Mouse (Mus musculus) cerebellum, adult 2 months (tissue): Measurements from ENCODE around the gene Trim2. TPM values are rescaled to one million over a fixed set of nuclear protein-coding genes. Genes with fewer than 3 reads are reported as not detected.

Experiments used
- DNase-seq, 2 experiments: peaks; one replicate each; pipeline ENCODE4 v3.0.0; 2021
- H3K27ac ChIP-seq: fragments of 200-500 bp; 2 replicates; pipeline ENCODE4 v1.5.1; 2012; ENCODE audit warnings: low read length, control low read depth, inconsistent platforms; ENCODE audit not compliant: insufficient read depth
- H3K27me3 ChIP-seq: fragments of 200-500 bp; 2 replicates; pipeline ENCODE4 v1.6.1; 2012; ENCODE audit warnings: inconsistent platforms, mild to moderate bottlenecking, low read length, moderate library complexity; ENCODE audit not compliant: control insufficient read depth, insufficient read depth
- H3K4me1 ChIP-seq: fragments of 200-500 bp; 2 replicates; pipeline ENCODE4 v1.6.1; 2011; ENCODE audit warnings: low read length; ENCODE audit not compliant: control insufficient read depth, insufficient read depth
- H3K4me3 ChIP-seq: fragments of 200-500 bp; replicated peaks from 2 replicates; pipeline ENCODE3; 2011; ENCODE audit warnings: mild to moderate bottlenecking, low read depth, low read length, control low read depth; ENCODE audit not compliant: insufficient read depth
- CTCF ChIP-seq: fragments of 200-500 bp; IDR thresholded peaks from 2 replicates; pipeline ENCODE4 v1.5.1; 2011; ENCODE audit warnings: low read depth, mild to moderate bottlenecking, control low read depth, low read length, moderate library complexity, borderline replicate concordance; ENCODE audit not compliant: insufficient read depth
- POLR2A ChIP-seq: fragments of 200-500 bp; IDR thresholded peaks from 2 replicates; pipeline ENCODE4 v1.6.1; 2011; ENCODE audit warnings: low read length, control low read depth, borderline replicate concordance; ENCODE audit not compliant: insufficient read depth
- WGBS: fragments of 180-500 bp; shearing (Covaris S2); methylation state at CpG from one replicate; pipeline ENCODE4 v1.1.7; 2018; 5-methylcytosine and 5-hydroxymethylcytosine counted together
- polyA plus RNA-seq: library from polyadenylated mRNA; depleted of rRNA; stranded (reverse); fragments of >200 nt; gene quantifications from 2 replicates; pipeline ENCODE4 v1.2.3, GENCODE M21; 2012

Gene Trim2
- polyA plus RNA-seq, 1 experiment, result 120 TPM

GRCm38 (mm10) chr3:84345646-84345980 is 38.9 kb upstream of the Trim2 start:
- 65% methylated on average over 6 of the region's 6 CpGs for WGBS
- no peak for DNase-seq
- no peak for TF ChIP-seq CTCF
- no peak for TF ChIP-seq POLR2A
- Histone ChIP-seq H3K27ac (no peak overlapping the region), H3K4me3 (no peak overlapping the region), H3K4me1 (no peaks in the 10 kb centered on the region), H3K27me3 (no peaks in the 10 kb centered on the region)

- H3K4me3 ChIP-seq, result peak overlapping the region; percentile 33
- TF ChIP-seq CTCF (peak; percentile 70), POLR2A (no peak)
- WGBS, result 14% methylated on average over 28 of the region's 28 CpGs
- H3K4me1 ChIP-seq, result no peaks in the 10 kb centered on the region
- H3K27ac ChIP-seq, result no peak overlapping the region
- H3K27me3 ChIP-seq, result no peaks in the 10 kb centered on the region
- peak; percentile 71 to 76 for DNase-seq
Observed at GRCm38 (mm10) chr3:84344725-84345645, 38.3 kb upstream of the Trim2 start.

GRCm38 (mm10) chr3:84343101-84343500 is 36.4 kb upstream of the Trim2 start:
- Histone ChIP-seq H3K4me3 (no peak overlapping the region), H3K27ac (no peak overlapping the region), H3K4me1 (no peaks in the 10 kb centered on the region), H3K27me3 (no peaks in the 10 kb centered on the region)
- no peak for TF ChIP-seq POLR2A
- TF ChIP-seq CTCF, result no peak
- 90% methylated on average over 9 of the region's 9 CpGs for WGBS
- DNase-seq, result no peak

GRCm38 (mm10) chr3:84341811-84342210 is 35.1 kb upstream of the Trim2 start:
- Histone ChIP-seq H3K4me3 (no peak overlapping the region), H3K27me3 (no peaks in the 10 kb centered on the region), H3K27ac (no peak overlapping the region), H3K4me1 (no peaks in the 10 kb centered on the region)
- TF ChIP-seq POLR2A (no peak), CTCF (no peak)
- WGBS, result 63% methylated on average over 7 of the region's 7 CpGs
- DNase-seq, result no peak

- no peak for TF ChIP-seq CTCF
- no peak for TF ChIP-seq POLR2A
- Histone ChIP-seq H3K27me3 (no peaks in the 10 kb centered on the region), H3K4me3 (no peak overlapping the region), H3K27ac (no peak overlapping the region), H3K4me1 (peaks cover 3% of the 10 kb centered on the region; the same call in 1 of the 2 replicates)
- 62% methylated on average over 9 of the region's 11 CpGs for WGBS
- no peak for DNase-seq
Observed at GRCm38 (mm10) chr3:84337585-84337984, 30.9 kb upstream of the Trim2 start.

GRCm38 (mm10) chr3:84336342-84336741 is 29.7 kb upstream of the Trim2 start:
- Histone ChIP-seq H3K27me3 (no peaks in the 10 kb centered on the region), H3K27ac (no peak overlapping the region), H3K4me1 (peaks cover 3% of the 10 kb centered on the region; the same call in 1 of the 2 replicates), H3K4me3 (no peak overlapping the region)
- WGBS, result 91% methylated on average over 12 of the region's 12 CpGs
- TF ChIP-seq POLR2A, result no peak
- TF ChIP-seq CTCF, result no peak
- no peak for DNase-seq

GRCm38 (mm10) chr3:84335421-84336073 is 28.9 kb upstream of the Trim2 start:
- WGBS, result 60% methylated on average over 8 of the region's 8 CpGs
- H3K4me1 ChIP-seq, result peaks cover 3% of the 10 kb centered on the region; the same call in 1 of the 2 replicates
- DNase-seq, result no peak
- H3K27me3 ChIP-seq, result no peaks in the 10 kb centered on the region
- no peak overlapping the region for H3K27ac ChIP-seq
- no peak overlapping the region for H3K4me3 ChIP-seq
- TF ChIP-seq POLR2A (no peak), CTCF (no peak)

GRCm38 (mm10) chr3:84334771-84335420 is 28.2 kb upstream of the Trim2 start:
- H3K27ac ChIP-seq, result no peak overlapping the region
- H3K4me3 ChIP-seq, result no peak overlapping the region
- DNase-seq, result no peak
- no peak for TF ChIP-seq POLR2A
- TF ChIP-seq CTCF, result no peak
- peaks cover 3% of the 10 kb centered on the region; the same call in 1 of the 2 replicates for H3K4me1 ChIP-seq
- WGBS, result 7% methylated on average over 20 of the region's 20 CpGs
- no peaks in the 10 kb centered on the region for H3K27me3 ChIP-seq
